Mouse (Mus musculus) erythroblast, embryonic 14.5 days (primary cell): ENCODE measurements at regions not wholly inside any gene's neighbourhood (a gene's known extent, or its start where the extent isn't known, plus 50 kb on each side); places are given as distances from the start of the nearest gene placed in this dataset.

ENCODE experiments used
- H3K27me3 ChIP-seq: 2 replicates; pipeline ENCODE4 v1.6.1; 2012; ENCODE audit warnings: inconsistent platforms; ENCODE audit not compliant: control insufficient read depth
- H3K36me3 ChIP-seq: 2 replicates; pipeline ENCODE4 v1.6.1; 2012; ENCODE audit warnings: mild to moderate bottlenecking, inconsistent platforms; ENCODE audit not compliant: control insufficient read depth
- H3K4me1 ChIP-seq: 2 replicates; pipeline ENCODE4 v1.6.1; 2012; ENCODE audit warnings: inconsistent platforms; ENCODE audit not compliant: control insufficient read depth
- H3K4me3 ChIP-seq: replicated peaks from 2 replicates; pipeline ENCODE3; 2012; ENCODE audit warnings: moderate library complexity, mild to moderate bottlenecking, inconsistent platforms
- H3K9me3 ChIP-seq: 2 replicates; pipeline ENCODE4 v1.6.1; 2012; ENCODE audit warnings: low read length, inconsistent platforms, mixed read lengths; ENCODE audit not compliant: control insufficient read depth
- GATA1 ChIP-seq: IDR thresholded peaks from 2 replicates; pipeline ENCODE4 v1.6.1; 2012; ENCODE audit warnings: low read length, inconsistent platforms, mixed read lengths
- TAL1 ChIP-seq: IDR thresholded peaks from 3 replicates; pipeline ENCODE4 v1.6.1; 2012; ENCODE audit warnings: low read length, inconsistent platforms, mixed read lengths

- Histone ChIP-seq H3K4me3 (no peak overlapping the region), H3K9me3 (no peaks in the 10 kb centered on the region), H3K27me3 (no peaks in the 10 kb centered on the region), H3K36me3 (no peaks in the 10 kb centered on the region), H3K4me1 (no peaks in the 10 kb centered on the region)
- TF ChIP-seq GATA1 (no peak), TAL1 (no peak)
These were observed 324.3 kb upstream of the Npvf start for GRCm38 (mm10) chr6:50978571-50978970.

- H3K36me3 ChIP-seq: no peaks in the 10 kb centered on the region
- no peaks in the 10 kb centered on the region for H3K27me3 ChIP-seq
- H3K9me3 ChIP-seq: no peaks in the 10 kb centered on the region
- no peaks in the 10 kb centered on the region for H3K4me1 ChIP-seq
- no peak overlapping the region for H3K4me3 ChIP-seq
- no peak for TF ChIP-seq TAL1
These were observed 325.5 kb upstream of the Npvf start for GRCm38 (mm10) chr6:50979764-50980163.

- no peaks in the 10 kb centered on the region for H3K36me3 ChIP-seq
- no peaks in the 10 kb centered on the region for H3K4me1 ChIP-seq
- H3K4me3 ChIP-seq: no peak overlapping the region
- H3K9me3 ChIP-seq: no peaks in the 10 kb centered on the region
- no peak for TF ChIP-seq TAL1
- no peak for TF ChIP-seq GATA1
- no peaks in the 10 kb centered on the region for H3K27me3 ChIP-seq
These were observed 326.1 kb upstream of the Npvf start for GRCm38 (mm10) chr6:50980311-50980710.

- TF ChIP-seq TAL1: no peak
- no peak for TF ChIP-seq GATA1
- Histone ChIP-seq H3K36me3 (no peaks in the 10 kb centered on the region), H3K27me3 (no peaks in the 10 kb centered on the region), H3K9me3 (no peaks in the 10 kb centered on the region), H3K4me3 (no peak overlapping the region), H3K4me1 (no peaks in the 10 kb centered on the region)
These were observed 327.6 kb upstream of the Npvf start for GRCm38 (mm10) chr6:50981702-50982309.

GRCm38 (mm10) chr6:50982856-50983255 is 328.6 kb upstream of the Npvf start:
- no peaks in the 10 kb centered on the region for H3K36me3 ChIP-seq
- no peaks in the 10 kb centered on the region for H3K4me1 ChIP-seq
- no peak for TF ChIP-seq GATA1
- no peak for TF ChIP-seq TAL1
- no peaks in the 10 kb centered on the region for H3K27me3 ChIP-seq
- H3K9me3 ChIP-seq: no peaks in the 10 kb centered on the region
- H3K4me3 ChIP-seq: no peak overlapping the region

GRCm38 (mm10) chr6:50983511-50984099 is 329.4 kb upstream of the Npvf start:
- Histone ChIP-seq H3K36me3 (no peaks in the 10 kb centered on the region), H3K27me3 (no peaks in the 10 kb centered on the region)

GRCm38 (mm10) chr6:50984157-50984905 is 330.1 kb upstream of the Npvf start:
- no peaks in the 10 kb centered on the region for H3K4me1 ChIP-seq
- H3K27me3 ChIP-seq: no peaks in the 10 kb centered on the region
- TF ChIP-seq GATA1: no peak
- no peak for TF ChIP-seq TAL1
- H3K36me3 ChIP-seq: no peaks in the 10 kb centered on the region
- H3K4me3 ChIP-seq: no peak overlapping the region
- no peaks in the 10 kb centered on the region for H3K9me3 ChIP-seq

More at GRCm38 (mm10) chr6:50983511-50984099, 329.4 kb upstream of the Npvf start:
- H3K9me3 ChIP-seq: no peaks in the 10 kb centered on the region
- no peaks in the 10 kb centered on the region for H3K4me1 ChIP-seq
- no peak for TF ChIP-seq TAL1
- TF ChIP-seq GATA1: no peak
- H3K4me3 ChIP-seq: no peak overlapping the region

- TF ChIP-seq TAL1: no peak
- TF ChIP-seq GATA1: no peak
- Histone ChIP-seq H3K27me3 (no peaks in the 10 kb centered on the region), H3K4me3 (no peak overlapping the region), H3K4me1 (no peaks in the 10 kb centered on the region), H3K9me3 (no peaks in the 10 kb centered on the region), H3K36me3 (no peaks in the 10 kb centered on the region)
These were observed 332.2 kb upstream of the Npvf start for GRCm38 (mm10) chr6:50986270-50986924.

- no peaks in the 10 kb centered on the region for H3K36me3 ChIP-seq
- H3K4me3 ChIP-seq: no peak overlapping the region
- H3K27me3 ChIP-seq: no peaks in the 10 kb centered on the region
- TF ChIP-seq GATA1 (no peak), TAL1 (no peak)
- no peaks in the 10 kb centered on the region for H3K4me1 ChIP-seq
- no peaks in the 10 kb centered on the region for H3K9me3 ChIP-seq
These were observed 334.3 kb upstream of the Npvf start for GRCm38 (mm10) chr6:50988561-50988960.
